Mouse (Mus musculus): ENCODE results near the gene Atp11a.

- no peak for TF ChIP-seq CTCF (IDR thresholded peaks at IDR 0.05; ENCODE audit: extremely low read depth, insufficient read depth, low read length)
- TF ChIP-seq POLR2A (IDR thresholded peaks at IDR 0.05; ENCODE audit: extremely low read depth, insufficient read depth, low read length): no peak
Measured at GRCm38 (mm10) chr8:12777171-12777570, 20.4 kb downstream of the Atp11a start.

Measured in cortical plate, adult 2 months (tissue).